Mouse (Mus musculus) thymus, adult 2 months (tissue): Measurements from ENCODE around the gene Hoxa10. TPM values are rescaled to one million over a fixed set of nuclear protein-coding genes. Genes with fewer than 3 reads are reported as not detected.

ENCODE experiments used
- DNase-seq: peaks from one replicate; pipeline ENCODE4 v3.0.0; 2021
- H3K27ac ChIP-seq: fragments of 200-500 bp; 2 replicates; pipeline ENCODE4 v1.5.1; 2012; ENCODE audit warnings: low read length, control low read depth; ENCODE audit not compliant: control insufficient read depth, insufficient read depth
- H3K27me3 ChIP-seq: fragments of 200-500 bp; 2 replicates; pipeline ENCODE4 v1.6.1; 2012; ENCODE audit warnings: mild to moderate bottlenecking, low read length, moderate library complexity, mixed read lengths; ENCODE audit not compliant: control insufficient read depth, insufficient read depth
- H3K36me3 ChIP-seq: fragments of 200-500 bp; 2 replicates; pipeline ENCODE4 v1.6.1; 2012; ENCODE audit warnings: mild to moderate bottlenecking, low read length, moderate library complexity; ENCODE audit not compliant: control insufficient read depth, insufficient read depth
- H3K4me1 ChIP-seq: fragments of 200-500 bp; replicated peaks from 2 replicates; pipeline ENCODE4 v1.6.1; 2012; ENCODE audit warnings: low read length; ENCODE audit not compliant: control insufficient read depth, insufficient read depth
- H3K4me3 ChIP-seq: fragments of 200-500 bp; 2 replicates; pipeline ENCODE4 v1.5.1; 2012; ENCODE audit warnings: mild to moderate bottlenecking, low read length, control low read depth, moderate library complexity; ENCODE audit not compliant: control insufficient read depth, insufficient read depth
- CTCF ChIP-seq: fragments of 200-500 bp; IDR thresholded peaks from 2 replicates; pipeline ENCODE4 v1.5.1; 2012; ENCODE audit warnings: mild to moderate bottlenecking, control low read depth, low read length, moderate library complexity, borderline replicate concordance; ENCODE audit not compliant: control insufficient read depth, poor library complexity, insufficient read depth; ENCODE audit errors: extremely low read depth
- POLR2A ChIP-seq: fragments of 200-500 bp; IDR thresholded peaks from 2 replicates; pipeline ENCODE4 v1.6.1; 2012; ENCODE audit warnings: mild to moderate bottlenecking, low read length, control low read depth, moderate library complexity; ENCODE audit not compliant: control insufficient read depth, poor library complexity, insufficient read depth; ENCODE audit errors: extremely low read depth
- WGBS: fragments of 180-500 bp; shearing (Covaris S2); methylation state at CpG from one replicate; pipeline ENCODE4 v1.1.7; 2018; 5-methylcytosine and 5-hydroxymethylcytosine counted together
- polyA plus RNA-seq: library from polyadenylated mRNA; depleted of rRNA; stranded (reverse); fragments of >200 nt; gene quantifications from 2 replicates; pipeline ENCODE4 v1.2.3, GENCODE M21; 2012

Gene Hoxa10
- polyA plus RNA-seq, 1 experiment, result not detected

DNA sequence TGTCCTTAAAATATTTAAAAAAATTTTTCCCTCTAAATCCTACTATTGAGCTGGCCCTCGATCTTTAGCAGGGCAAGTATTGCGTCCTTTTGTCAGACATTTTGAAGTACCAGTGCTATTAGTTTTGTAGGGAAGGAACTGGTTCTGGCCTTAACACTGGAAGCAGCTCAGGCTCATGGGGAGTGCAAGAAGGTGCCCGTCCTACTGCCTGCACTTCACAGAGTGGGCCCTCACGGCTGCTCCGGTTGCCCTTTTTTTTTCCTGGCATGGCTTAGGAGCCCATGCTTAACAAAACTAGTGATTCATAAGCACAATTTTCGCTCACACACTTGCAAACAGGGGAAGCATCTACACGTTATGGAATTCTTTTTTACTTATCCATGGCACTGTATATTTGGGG is 1.7 kb downstream of the Hoxa10 start:
- WGBS, result 35% methylated on average over 7 of the region's 7 CpGs
- no peak for DNase-seq
- H3K4me3 ChIP-seq, result no peak overlapping the region
- TF ChIP-seq POLR2A (no peak), CTCF (no peak)
- H3K27ac ChIP-seq, result no peak overlapping the region
- H3K36me3 ChIP-seq, result no peaks in the 10 kb centered on the region
- H3K27me3 ChIP-seq, result peaks cover 54% of the 10 kb centered on the region
- peaks cover 3% of the 10 kb centered on the region; the same call in 1 of the 2 replicates for H3K4me1 ChIP-seq

DNA sequence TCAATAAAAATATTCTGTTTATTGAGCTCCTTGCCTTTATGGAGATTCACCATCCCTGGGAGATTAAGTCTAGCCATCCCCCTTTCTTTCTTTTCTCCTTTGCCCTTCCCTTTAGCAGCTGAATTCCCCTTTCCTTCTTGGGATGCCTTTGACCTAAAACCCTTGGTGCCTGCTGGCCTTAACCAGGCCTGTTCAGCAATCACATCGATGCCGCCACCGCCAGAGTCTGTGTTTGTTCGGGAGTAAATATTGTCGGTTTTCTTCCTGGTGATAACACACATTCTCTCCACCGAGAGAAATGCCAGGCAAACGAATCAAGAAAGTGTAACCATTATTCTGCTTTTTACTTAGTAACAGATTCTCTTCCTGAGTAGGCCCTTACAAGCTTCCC is 2.5 kb downstream of the Hoxa10 start:
- H3K36me3 ChIP-seq, result no peaks in the 10 kb centered on the region
- peaks cover 5% of the 10 kb centered on the region; the same call in 1 of the 2 replicates for H3K4me1 ChIP-seq
- no peak overlapping the region for H3K27ac ChIP-seq
- no peak overlapping the region for H3K4me3 ChIP-seq
- H3K27me3 ChIP-seq, result peaks cover 49% of the 10 kb centered on the region
- 57% methylated on average over 7 of the region's 7 CpGs for WGBS
- no peak for TF ChIP-seq POLR2A
- TF ChIP-seq CTCF, result no peak
- no peak for DNase-seq

- no peak for DNase-seq
These were observed 3.1 kb downstream of the Hoxa10 start for GRCm38 (mm10) chr6:52237346-52238154.

DNA sequence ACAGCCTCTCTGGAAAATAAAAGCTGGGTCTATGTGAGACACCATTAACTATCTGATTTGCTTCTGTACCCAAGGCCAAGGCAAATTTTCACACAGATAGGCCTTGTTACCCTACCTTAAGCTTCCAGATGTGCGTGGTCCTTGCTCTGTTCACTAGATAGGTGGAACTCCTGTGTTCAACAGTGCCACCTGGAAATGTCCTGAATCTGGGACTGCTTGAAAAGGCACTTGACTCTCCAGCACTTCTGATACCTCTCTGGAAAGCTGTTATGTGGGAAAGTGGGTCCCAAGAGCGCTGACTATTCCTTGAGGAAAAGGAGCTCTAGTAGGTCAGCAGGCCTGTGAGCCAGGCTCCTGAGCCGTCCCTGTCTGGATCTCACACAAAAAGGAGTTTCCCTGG is 3.8 kb downstream of the Hoxa10 start:
- H3K4me3 ChIP-seq, result no peak overlapping the region
- peaks cover 5% of the 10 kb centered on the region; the same call in 1 of the 2 replicates for H3K4me1 ChIP-seq
- no peaks in the 10 kb centered on the region for H3K36me3 ChIP-seq
- 90% methylated on average over 3 of the region's 3 CpGs for WGBS
- H3K27ac ChIP-seq, result no peak overlapping the region
- DNase-seq, result no peak
- H3K27me3 ChIP-seq, result peaks cover 57% of the 10 kb centered on the region
- no peak for TF ChIP-seq CTCF
- no peak for TF ChIP-seq POLR2A

More at GRCm38 (mm10) chr6:52237346-52238154, 3.1 kb downstream of the Hoxa10 start:
- 86% methylated on average over 10 of the region's 10 CpGs for WGBS
- no peak overlapping the region for H3K27ac ChIP-seq
- peaks cover 5% of the 10 kb centered on the region; the same call in 1 of the 2 replicates for H3K4me1 ChIP-seq
- peaks cover 50% of the 10 kb centered on the region for H3K27me3 ChIP-seq
- no peak overlapping the region for H3K4me3 ChIP-seq
- no peaks in the 10 kb centered on the region for H3K36me3 ChIP-seq
- TF ChIP-seq POLR2A (no peak), CTCF (no peak)

GRCm38 (mm10) chr6:52235866-52236265 is 4.8 kb downstream of the Hoxa10 start:
- Histone ChIP-seq H3K27me3 (peaks cover 48% of the 10 kb centered on the region), H3K27ac (no peak overlapping the region)

GRCm38 (mm10) chr6:52235267-52235666 is 5.4 kb downstream of the Hoxa10 start:
- Histone ChIP-seq H3K27me3 (peaks cover 47% of the 10 kb centered on the region), H3K27ac (no peak overlapping the region), H3K36me3 (no peaks in the 10 kb centered on the region), H3K4me1 (peaks cover 5% of the 10 kb centered on the region; the same call in 1 of the 2 replicates), H3K4me3 (no peak overlapping the region)
- no peak for DNase-seq
- WGBS, result 89% methylated on average over 9 of the region's 9 CpGs
- TF ChIP-seq CTCF, result no peak
- TF ChIP-seq POLR2A, result no peak

More at GRCm38 (mm10) chr6:52235866-52236265, 4.8 kb downstream of the Hoxa10 start:
- no peaks in the 10 kb centered on the region for H3K36me3 ChIP-seq
- no peak for DNase-seq
- H3K4me1 ChIP-seq, result peaks cover 5% of the 10 kb centered on the region; the same call in 1 of the 2 replicates
- TF ChIP-seq CTCF, result no peak
- no peak for TF ChIP-seq POLR2A
- no peak overlapping the region for H3K4me3 ChIP-seq
- 83% methylated on average over 6 of the region's 6 CpGs for WGBS
